ENCODE assay signal across 11 mouse cellular contexts in genomic region chr10:97409181-97409581, GRCm38 (mm10).
DNase-seq lines count a peak whose midpoint lies in the region; ATAC-seq lines count a peak whose summit lies in the region.
"Had no signal": no experiment of that assay in that cellular context is flagged by ENCODE, and none has a peak within 500 bp of the region (broad histone marks: within the 10 kb centered on the region; RNA-seq: fewer than 3 reads in every experiment).

No protein-coding gene starts in this region.

- H3K36me3 ChIP-seq in intestine, embryonic 14.5 days (ENCODE audit: control insufficient read depth, insufficient read depth, low read length): no peaks in the 10 kb centered on the region
- no peaks in the 10 kb centered on the region for H3K36me3 ChIP-seq in intestine, embryonic 15.5 days
- no peaks in the 10 kb centered on the region for H3K36me3 ChIP-seq in kidney, embryonic 16.5 days (ENCODE audit: insufficient read depth, low read length)
- H3K36me3 ChIP-seq in stomach, embryonic 16.5 days (ENCODE audit: control insufficient read depth, insufficient read depth, low read length): no peaks in the 10 kb centered on the region
- H3K36me3 ChIP-seq: heart, embryonic 13.5 days; neural tube, embryonic 13.5 days had no signal

- no peak for DNase-seq in intestine, embryonic 14.5 days (ENCODE audit: low spot score)
- peak; percentile 64 for DNase-seq in embryo, embryonic 9.5 days (ENCODE audit: extremely low spot score)
- no peak for DNase-seq in B cell, adult 2 months
- DNase-seq in spleen, postnatal 10 days (ENCODE audit: low spot score in 2 of 2): no peak
- DNase-seq in spleen, adult 12 weeks (ENCODE audit: low spot score): no peak
- DNase-seq: thymus, adult 2 months had no signal

- no peak overlapping the region for H3K9ac ChIP-seq in intestine, embryonic 14.5 days (ENCODE audit: low read length)
- H3K9ac ChIP-seq in intestine, embryonic 15.5 days: no peak overlapping the region
- H3K9ac ChIP-seq in kidney, embryonic 16.5 days (replicated peaks; ENCODE audit: low read length): no peak overlapping the region
- H3K9ac ChIP-seq in stomach, embryonic 16.5 days (ENCODE audit: low read length): no peak overlapping the region
- H3K9ac ChIP-seq: heart, embryonic 13.5 days; neural tube, embryonic 13.5 days had no signal

- H3K27me3 ChIP-seq in intestine, embryonic 14.5 days (replicated peaks; ENCODE audit: control insufficient read depth, insufficient read depth, low read length): no peaks in the 10 kb centered on the region
- no peaks in the 10 kb centered on the region for H3K27me3 ChIP-seq in intestine, embryonic 15.5 days (replicated peaks)
- H3K27me3 ChIP-seq in kidney, embryonic 16.5 days (ENCODE audit: insufficient read depth, low read length): no peaks in the 10 kb centered on the region
- no peaks in the 10 kb centered on the region for H3K27me3 ChIP-seq in stomach, embryonic 16.5 days (ENCODE audit: control insufficient read depth, insufficient read depth, low read length)
- H3K27me3 ChIP-seq: heart, embryonic 13.5 days; neural tube, embryonic 13.5 days had no signal

- H3K4me1 ChIP-seq in intestine, embryonic 14.5 days (replicated peaks; ENCODE audit: control insufficient read depth, insufficient read depth, low read length): 0 out of 2 replicates have a peak, but pooled peaks cover 3% of the 10 kb centered on the region
- no peaks in the 10 kb centered on the region for H3K4me1 ChIP-seq in intestine, embryonic 15.5 days (replicated peaks)
- H3K4me1 ChIP-seq in kidney, embryonic 16.5 days (ENCODE audit: insufficient read depth, low read length): no peaks in the 10 kb centered on the region
- no peaks in the 10 kb centered on the region for H3K4me1 ChIP-seq in stomach, embryonic 16.5 days (ENCODE audit: control insufficient read depth, insufficient read depth, low read length)
- H3K4me1 ChIP-seq: neural tube, embryonic 13.5 days had no signal

- ATAC-seq in intestine, embryonic 14.5 days (replicated peaks; ENCODE audit: low FRiP score, low TSS enrichment, low read depth): no peak
- no peak for ATAC-seq in intestine, embryonic 15.5 days
- peak; percentile 63 for ATAC-seq in kidney, embryonic 16.5 days (ENCODE audit: low FRiP score, low TSS enrichment)
- ATAC-seq in stomach, embryonic 16.5 days (ENCODE audit: insufficient read depth, low FRiP score): peak; percentile 56; the same call in 1 of the 2 replicates

- H3K4me3 ChIP-seq in intestine, embryonic 14.5 days (ENCODE audit: low read depth, low read length): no peak overlapping the region
- H3K4me3 ChIP-seq in intestine, embryonic 15.5 days (replicated peaks): no peak overlapping the region
- no peak overlapping the region for H3K4me3 ChIP-seq in kidney, embryonic 16.5 days (ENCODE audit: low read length)
- H3K4me3 ChIP-seq in stomach, embryonic 16.5 days (replicated peaks; ENCODE audit: low read length): no peak overlapping the region
- H3K4me3 ChIP-seq: heart, embryonic 13.5 days; neural tube, embryonic 13.5 days had no signal

- 25% methylated on average over 1 of the region's 1 CpGs for WGBS in intestine, embryonic 14.5 days
- 9% methylated on average over 1 of the region's 1 CpGs for WGBS in intestine, embryonic 15.5 days
- 28% methylated on average over 1 of the region's 1 CpGs for WGBS in kidney, embryonic 16.5 days
- WGBS in stomach, embryonic 16.5 days: 11% methylated on average over 1 of the region's 1 CpGs

- H3K4me2 ChIP-seq in intestine, embryonic 14.5 days (ENCODE audit: low read length): no peak overlapping the region
- no peak overlapping the region for H3K4me2 ChIP-seq in intestine, embryonic 15.5 days (replicated peaks)
- H3K4me2 ChIP-seq in kidney, embryonic 16.5 days (replicated peaks; ENCODE audit: low read depth, low read length): no peak overlapping the region
- H3K4me2 ChIP-seq in stomach, embryonic 16.5 days (ENCODE audit: low read depth, low read length): no peak overlapping the region
- H3K4me2 ChIP-seq: heart, embryonic 13.5 days; neural tube, embryonic 13.5 days had no signal

- H3K9me3 ChIP-seq in intestine, embryonic 14.5 days (ENCODE audit: control insufficient read depth, low read length): no peaks in the 10 kb centered on the region
- no peaks in the 10 kb centered on the region for H3K9me3 ChIP-seq in intestine, embryonic 15.5 days
- no peaks in the 10 kb centered on the region for H3K9me3 ChIP-seq in kidney, embryonic 16.5 days (ENCODE audit: low read length)
- no peaks in the 10 kb centered on the region for H3K9me3 ChIP-seq in stomach, embryonic 16.5 days (replicated peaks; ENCODE audit: control insufficient read depth, low read length)
- H3K9me3 ChIP-seq: heart, embryonic 13.5 days; neural tube, embryonic 13.5 days had no signal

- peak overlapping the region; percentile 47 for H3K27ac ChIP-seq in intestine, embryonic 14.5 days (ENCODE audit: low read depth)
- no peak overlapping the region for H3K27ac ChIP-seq in intestine, embryonic 15.5 days
- peak overlapping the region; percentile 50; the same call in 1 of the 2 replicates for H3K27ac ChIP-seq in kidney, embryonic 16.5 days (ENCODE audit: low read length)
- H3K27ac ChIP-seq in stomach, embryonic 16.5 days (ENCODE audit: low read length): peak overlapping the region; percentile 48
- H3K27ac ChIP-seq: heart, embryonic 13.5 days; neural tube, embryonic 13.5 days had no signal

Comparison
In these comparisons a context has a peak if more than half of its experiments do, and no peak if none do; other contexts are left out.
1. ATAC-seq: peak in kidney, embryonic 16.5 days (single experiment) and stomach, embryonic 16.5 days (single experiment); none in intestine, embryonic 14.5 days (single experiment) and intestine, embryonic 15.5 days (single experiment).